Mouse (Mus musculus): ENCODE results near the gene Aoah.

- TF ChIP-seq POLR2A (IDR thresholded peaks at IDR 0.05; ENCODE audit: borderline replicate concordance, extremely low read depth, low read depth, low read length) (no peak), CTCF (IDR thresholded peaks at IDR 0.05; ENCODE audit: insufficient read depth, low read length) (no peak)
Measured at GRCm38 (mm10) chr13:20800569-20800968, 6.7 kb downstream of the Aoah start.
